Mouse (Mus musculus) layer of hippocampus, postnatal 25 days (tissue): Measurements from ENCODE around the gene Shroom1. TPM values are rescaled to one million over a fixed set of nuclear protein-coding genes. Genes with fewer than 3 reads are reported as not detected.
"Not testable (repeated sequence)": the region's sequence is repeated elsewhere in the genome, so short reads cannot be mapped to it uniquely, and the experiment has no call there.

ENCODE experiments used
- DNase-seq, 2 experiments: peaks; one replicate each; pipeline ENCODE4 v3.0.0; 2022; ENCODE audit warnings: mixed read lengths in 2 of 2, low spot score in 1 of 2; ENCODE audit errors: extremely low spot score in 1 of 2
- total RNA-seq, 2 experiments: library from RNA; stranded (reverse); gene quantifications; 2 replicates each; pipeline ENCODE4 v1.2.3; 2021

Gene Shroom1
- total RNA-seq, result 1 to 10 TPM; 3.8 to 4.1 TPM

DNA sequence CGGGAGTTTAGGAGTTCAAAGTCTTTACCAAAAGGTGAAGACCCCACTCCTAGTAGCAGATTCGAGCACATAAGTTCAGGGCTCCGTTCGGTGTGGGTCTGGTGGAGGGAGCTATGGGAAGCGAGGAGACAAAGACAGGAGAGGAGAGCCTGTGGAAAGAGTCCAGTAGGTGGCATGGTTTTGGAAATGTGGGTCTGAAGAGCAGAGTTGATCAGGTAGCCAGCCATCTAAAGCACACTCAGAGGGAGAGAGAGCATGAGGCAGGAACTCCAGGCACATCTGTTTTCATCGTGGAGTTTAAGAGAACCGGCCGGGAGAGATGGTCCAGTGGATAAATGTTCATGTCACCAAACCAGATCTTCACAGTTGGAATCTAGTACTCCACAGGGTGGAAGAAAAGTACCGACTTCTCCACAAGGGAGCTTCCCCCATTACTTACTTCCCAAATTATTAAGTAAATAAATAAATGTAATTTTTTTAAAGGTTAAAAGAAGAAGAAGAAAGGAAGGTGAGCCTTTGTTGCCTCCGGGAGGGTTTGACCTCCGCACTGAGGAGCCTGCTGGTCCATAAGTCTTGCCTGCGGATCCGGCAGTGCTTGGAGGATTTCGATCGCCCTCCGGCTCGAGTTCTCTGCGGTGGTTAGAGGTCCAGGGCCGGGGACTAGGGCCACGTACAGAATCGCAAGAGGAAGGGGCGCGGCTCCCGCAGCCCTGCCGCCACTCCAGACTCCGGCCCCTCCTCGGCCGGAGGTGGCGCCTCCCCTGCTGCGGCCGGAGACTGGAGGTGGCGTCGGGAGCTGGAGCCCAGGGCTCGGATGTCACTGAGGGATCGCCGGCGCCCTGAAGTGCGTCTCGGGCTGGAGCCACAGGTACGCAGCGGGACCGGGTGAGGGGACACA, at the start of gene Shroom1, which contains the start of gene Gm10447:
TSS of gene Shroom1 (plus strand) at position 732 of the 898 bp plus-strand sequence.
TSS of gene Gm10447 (minus strand) at position 637 of the 898 bp plus-strand sequence.
- DNase-seq, result no peak

DNA sequence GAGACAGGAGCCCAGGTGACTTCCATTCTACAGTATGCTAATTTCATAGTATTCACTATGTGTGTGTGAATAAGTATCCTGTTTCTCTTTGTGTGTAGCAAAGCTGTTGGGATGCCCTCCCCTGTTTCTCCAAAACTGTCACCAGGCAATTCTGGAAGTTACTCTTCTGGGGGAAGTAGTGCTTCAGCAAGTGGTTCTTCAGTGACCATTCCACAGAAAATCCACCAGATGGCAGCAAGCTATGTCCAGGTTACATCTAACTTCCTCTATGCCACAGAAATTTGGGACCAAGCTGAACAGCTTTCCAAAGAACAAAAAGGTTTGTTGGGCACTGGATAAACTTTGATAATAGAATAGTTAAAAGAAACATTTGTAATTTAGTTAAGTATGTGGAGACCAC, 45.3 kb upstream of the Shroom1 start:
- DNase-seq, result no peak

DNA sequence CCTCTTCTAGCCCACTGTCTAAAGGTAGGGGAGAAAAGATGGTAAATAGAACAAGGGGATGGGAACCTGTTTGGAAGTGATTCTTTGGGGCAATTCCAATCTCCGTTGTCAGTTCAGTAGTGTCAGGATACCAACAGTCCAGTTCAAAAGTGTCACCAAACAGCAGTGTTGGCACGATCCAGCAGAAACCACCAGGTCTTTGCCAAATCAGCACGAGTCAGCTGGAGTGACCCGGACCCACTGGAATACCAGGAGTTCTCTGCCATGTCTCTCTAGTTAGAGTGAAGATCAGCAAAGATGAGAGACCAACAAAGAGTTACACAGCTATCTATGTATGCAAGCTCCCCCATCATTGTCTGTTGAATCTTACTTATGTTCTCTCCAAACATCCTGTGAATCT, 43.1 kb upstream of the Shroom1 start:
- DNase-seq, result no peak

DNA sequence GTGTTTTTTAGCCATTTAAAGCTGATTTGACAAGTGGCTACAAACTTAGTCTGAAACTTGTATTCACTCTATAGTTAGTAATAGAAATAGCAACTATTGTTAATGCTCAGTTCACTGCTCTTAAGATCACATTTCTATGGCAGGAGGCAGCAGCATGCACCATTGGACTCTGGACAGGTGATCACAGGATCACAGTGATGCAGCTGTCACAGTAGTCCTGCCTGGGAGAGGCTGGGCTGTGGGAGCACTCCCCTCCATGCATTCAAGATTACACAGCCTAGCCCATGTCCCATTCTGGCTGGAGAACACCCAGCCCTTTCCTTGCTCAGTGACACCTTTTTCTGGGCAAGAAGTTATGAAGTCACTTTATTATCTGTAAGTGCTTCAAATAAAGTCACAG, 39.0 kb upstream of the Shroom1 start:
- no peak for DNase-seq

DNA sequence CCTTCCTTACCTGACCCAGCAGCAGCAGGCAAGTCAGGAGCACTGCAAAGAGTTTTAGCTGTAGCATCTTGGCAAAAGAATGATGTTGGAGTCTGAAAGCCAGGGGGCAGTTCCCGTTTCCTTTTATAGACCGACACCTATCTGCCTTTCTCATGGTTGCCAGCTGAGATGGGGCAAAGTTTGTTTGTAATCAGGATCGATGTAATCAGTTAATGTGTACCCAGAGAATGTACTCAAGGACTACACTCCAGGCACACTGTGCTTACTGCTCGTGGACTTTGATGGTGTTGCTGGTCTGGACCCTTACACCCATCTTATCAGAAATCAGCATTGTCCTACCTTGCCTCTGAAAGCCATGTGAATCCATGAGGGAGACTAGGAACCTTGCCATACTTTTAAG, 34.0 kb upstream of the Shroom1 start, which contains the start of gene Leap2:
TSS of gene Leap2 (minus strand) at position 135 of the 400 bp plus-strand sequence.
- DNase-seq, result no peak

DNA sequence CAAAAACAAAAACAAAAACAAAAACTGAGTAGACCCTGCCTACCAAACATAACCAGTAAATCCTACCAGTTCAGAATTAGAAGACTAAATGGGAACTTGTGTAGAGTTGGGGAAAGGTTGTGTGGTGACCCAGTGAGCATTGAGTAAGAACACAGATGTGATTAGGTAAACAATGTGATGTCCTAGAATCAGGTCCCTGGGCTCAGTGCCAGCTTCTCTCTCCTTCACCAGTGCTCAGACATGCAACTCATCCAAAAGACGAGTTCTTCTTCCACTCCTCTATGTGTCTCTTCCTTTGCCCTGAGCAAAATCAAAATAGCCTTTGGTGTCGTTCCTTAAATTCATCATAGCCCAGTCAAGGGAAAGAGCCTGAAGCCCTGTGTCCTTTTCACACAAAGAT, 32.2 kb upstream of the Shroom1 start:
- DNase-seq, result no peak

DNA sequence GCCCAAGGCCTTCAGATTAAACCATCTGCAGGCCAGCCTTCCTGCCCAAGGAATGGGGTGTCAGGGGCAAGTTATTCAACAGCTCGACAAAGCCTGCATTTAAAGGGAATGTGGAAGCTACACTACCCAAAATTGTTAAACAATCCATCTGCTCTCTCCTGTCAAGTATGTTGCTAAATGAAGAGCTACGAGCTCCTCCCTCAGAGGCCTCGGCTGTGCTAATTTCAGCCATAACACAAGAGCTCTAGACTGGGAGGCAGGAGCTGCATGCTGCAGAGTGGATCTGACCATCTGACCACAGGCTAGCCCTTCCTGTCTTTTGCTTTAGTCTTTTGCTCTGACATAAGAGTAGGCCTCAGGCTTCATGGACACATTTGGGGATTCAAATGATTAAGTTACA, 31.8 kb upstream of the Shroom1 start:
- DNase-seq, result no peak

DNA sequence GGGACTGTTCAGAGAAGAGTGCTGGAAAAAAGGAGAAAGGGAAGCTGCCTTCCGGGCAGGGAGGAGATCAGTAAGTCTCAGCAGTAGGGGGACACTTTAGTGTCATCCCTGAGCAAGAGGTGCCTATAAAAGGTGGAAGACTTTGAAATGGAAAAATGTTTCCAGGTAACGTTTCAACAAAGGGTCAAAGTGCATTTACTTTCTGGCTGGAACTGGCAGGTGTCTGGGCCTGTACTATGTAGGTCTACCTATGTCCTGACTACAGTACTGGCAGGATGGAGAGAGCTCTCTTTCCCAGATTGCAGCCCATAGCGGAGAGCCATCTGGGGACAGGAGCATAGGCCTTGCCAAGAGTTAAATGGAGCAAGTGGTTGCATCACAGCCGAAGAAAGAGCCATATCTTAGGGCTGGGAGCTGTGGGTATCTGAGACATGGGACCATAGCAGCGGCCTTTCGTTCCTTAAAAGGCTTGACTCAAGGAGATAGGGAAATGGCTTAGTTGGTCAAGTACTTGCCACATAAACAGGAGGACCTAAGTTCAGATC, 31.2 kb upstream of the Shroom1 start:
- DNase-seq, result no peak

DNA sequence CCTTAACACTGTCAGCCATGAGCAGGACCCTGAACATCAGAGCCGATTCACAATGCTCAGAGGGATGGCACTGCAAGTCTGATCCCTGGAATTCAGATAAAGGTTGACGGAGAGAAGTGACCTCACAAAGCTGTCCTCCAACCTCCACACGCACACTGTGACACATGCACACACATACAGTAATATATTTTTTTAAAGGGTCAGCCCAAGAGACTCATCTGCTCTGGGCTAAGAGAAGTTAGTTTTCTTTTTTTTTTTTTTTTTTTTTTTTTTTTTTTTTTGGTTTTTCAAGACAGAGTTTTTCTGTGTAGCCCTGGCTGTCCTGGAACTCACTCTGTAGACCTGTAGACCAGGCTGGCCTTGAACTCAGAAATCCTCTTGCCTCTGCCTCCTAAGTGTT, 30.1 kb upstream of the Shroom1 start:
- not testable (repeated sequence) for DNase-seq

DNA sequence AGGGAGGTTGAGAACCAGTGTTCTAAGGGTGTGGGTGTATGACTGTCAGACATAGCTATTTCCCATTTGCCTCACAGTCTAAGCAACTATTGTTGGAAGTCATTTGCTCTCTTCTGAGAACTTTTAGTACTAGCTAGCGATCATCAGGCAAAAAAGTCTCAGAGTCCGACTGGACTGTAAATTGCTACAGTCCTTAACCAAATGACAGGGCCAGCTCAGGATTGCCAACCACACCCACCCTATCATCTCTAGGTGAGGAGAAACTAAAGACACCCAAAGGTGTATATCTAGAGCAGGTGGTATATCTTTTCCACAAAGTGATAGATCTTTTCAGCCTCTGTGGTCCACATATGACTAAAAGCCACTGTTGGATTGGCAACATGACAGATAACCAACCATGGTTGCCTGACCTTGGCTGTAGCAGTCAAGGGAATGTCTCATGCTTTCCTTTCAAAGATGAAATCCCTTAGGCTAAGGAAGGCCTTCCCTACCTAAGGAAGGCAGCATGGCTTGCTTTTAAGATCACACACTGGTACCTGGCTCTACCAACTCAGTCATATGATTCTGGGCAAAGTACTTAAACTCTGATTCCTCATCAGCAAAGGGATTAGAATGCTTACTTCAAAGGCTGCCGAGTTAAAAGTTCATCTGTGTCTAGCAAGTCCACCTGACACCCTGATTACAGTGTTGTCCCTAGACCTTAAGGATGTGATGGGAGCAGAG, 28.9 kb upstream of the Shroom1 start:
- DNase-seq, result no peak

DNA sequence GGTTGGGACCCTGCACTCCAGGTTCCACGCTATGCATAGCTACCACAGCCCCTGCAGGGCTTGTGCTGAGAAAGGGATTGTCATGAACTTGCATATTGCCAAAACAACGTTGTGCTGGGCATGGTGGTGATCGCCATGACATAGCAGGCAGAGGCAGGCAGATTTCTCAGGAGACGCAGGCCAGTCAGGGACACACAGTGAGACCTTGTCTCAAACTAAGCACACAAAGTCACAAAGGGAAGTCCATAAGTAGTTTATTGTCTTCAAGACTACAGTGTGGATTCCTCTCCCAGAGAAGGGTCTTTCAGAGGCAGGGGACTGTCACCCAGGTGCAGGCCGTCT, 28.3 kb upstream of the Shroom1 start:
- no peak for DNase-seq

DNA sequence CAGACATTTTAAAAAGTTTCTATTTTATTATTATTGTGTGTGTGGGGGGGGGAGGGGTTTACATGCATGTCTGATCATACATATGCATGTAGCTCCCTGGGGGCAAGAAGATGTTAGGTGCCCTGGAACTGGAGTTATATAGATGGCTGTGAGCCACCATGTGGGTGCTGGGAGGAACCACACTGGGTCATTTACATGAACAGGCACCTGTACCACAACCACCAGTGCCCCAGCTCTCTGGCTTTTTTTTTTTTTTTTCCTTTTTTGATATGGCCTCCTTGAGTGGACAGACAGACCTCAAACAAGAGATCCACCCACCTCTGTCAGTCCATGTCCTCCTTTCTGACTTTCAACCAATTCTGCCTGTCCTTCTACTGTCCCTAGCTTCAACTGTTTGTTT, 27.8 kb upstream of the Shroom1 start:
- DNase-seq, result no peak

DNA sequence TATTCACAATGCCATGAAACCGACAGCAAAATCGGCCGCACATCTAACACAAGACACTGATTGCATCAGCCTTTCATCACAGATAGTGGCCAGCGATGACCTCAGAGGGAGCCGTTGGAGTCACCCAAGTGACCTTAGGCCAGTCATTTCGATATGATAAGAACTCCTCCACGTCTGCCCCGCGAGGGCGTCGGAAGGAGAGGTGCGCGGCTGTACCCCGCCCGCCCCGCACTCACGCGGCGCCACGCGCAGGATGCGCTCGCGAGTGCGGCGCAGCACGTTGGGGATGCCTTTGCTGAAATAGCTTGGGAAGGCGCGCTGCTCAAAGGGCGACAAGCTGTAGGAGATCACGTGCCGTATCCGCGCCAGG, 26.7 kb upstream of the Shroom1 start:
- no peak for DNase-seq

DNA sequence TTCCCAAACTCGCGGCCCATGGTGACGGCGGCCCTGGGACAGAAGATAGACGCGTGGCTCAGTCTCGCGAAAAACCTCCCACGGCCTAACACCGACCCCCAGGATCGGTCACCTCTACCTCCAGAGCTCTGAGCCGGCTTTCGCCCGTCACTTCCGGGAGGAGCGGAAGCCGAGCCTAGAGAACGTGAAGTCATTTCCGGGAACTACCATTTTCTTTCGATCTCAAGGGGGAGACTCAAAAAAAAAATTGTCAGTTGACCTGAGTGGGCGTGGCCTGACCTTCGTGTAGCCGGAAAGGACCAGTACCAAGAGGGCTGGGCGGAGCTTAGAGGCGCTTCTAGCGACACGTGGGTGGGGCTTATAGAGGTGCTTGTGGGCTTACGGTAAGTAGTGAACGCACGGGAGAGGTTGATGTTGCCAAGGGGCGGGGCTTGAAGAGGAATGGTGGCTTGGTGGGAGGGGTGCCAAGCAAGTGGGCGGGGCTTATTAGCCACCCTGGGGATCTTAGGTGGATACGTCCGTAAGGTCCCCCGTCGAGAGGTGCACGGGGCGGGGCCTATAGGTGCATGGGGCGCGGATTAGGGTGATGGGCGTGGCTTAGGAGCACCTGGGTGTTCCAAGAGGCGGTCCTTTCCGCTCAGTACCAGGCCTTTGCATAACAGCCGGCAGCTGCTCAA, 26.2 kb upstream of the Shroom1 start, which contains the start of the genes Uqcrq and Gdf9:
TSS of gene Uqcrq (minus strand) at position 162 of the 677 bp plus-strand sequence.
TSS of gene Gdf9 (plus strand) at position 354 of the 677 bp plus-strand sequence.
- DNase-seq, result peak; percentile 97

DNA sequence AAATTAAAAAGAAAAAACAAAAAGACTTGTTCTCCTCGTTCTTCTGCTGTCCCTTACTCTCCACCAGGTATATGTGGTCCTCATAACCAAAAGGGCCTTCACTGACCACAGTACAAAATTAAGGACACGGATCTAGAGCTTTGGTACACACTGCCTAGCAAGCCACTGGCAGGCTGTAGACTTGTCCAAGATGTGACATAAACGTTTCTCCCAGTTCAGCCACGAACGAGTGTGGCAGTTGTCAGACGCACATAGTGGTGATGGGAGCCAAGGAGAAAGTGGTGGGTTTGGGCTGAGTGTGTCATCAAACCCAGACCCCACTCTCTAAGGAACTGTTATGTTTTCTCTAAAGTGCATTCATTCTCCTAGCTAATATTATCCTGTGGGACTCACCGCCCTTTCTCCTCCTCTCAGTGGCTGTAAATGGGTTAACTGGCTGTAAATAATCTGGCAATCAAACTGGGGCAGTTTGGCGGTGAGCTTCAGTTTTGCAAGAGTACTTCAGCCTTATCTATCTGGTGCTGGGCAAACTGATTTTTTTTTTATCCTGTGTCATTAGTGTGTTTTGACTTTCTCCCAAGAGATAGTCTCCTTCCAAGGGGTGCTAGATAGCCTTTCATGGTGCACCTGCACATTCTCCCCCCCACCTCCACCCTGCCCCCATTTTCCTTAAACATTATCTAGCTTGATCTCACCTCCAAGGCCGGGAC, 25.5 kb upstream of the Shroom1 start:
- no peak for DNase-seq

DNA sequence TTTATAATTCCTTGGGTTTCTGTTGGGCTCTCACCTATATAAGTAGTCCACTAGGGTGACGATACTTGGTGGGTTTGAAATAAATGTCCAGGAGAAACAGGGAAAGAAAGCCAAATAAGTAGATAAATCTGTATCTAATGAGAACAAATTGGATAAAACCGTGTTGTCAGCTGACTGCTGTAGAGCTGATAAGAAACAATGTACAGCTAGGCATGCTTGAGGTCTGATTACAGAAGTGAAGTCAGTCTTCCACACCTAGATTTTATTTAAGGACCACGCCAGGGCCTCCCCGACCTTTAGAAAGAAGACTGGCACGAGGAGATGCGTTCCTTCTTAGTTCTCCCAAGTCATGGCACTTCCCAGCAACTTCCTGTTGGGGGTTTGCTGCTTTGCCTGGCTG, 23.9 kb upstream of the Shroom1 start:
- no peak for DNase-seq

DNA sequence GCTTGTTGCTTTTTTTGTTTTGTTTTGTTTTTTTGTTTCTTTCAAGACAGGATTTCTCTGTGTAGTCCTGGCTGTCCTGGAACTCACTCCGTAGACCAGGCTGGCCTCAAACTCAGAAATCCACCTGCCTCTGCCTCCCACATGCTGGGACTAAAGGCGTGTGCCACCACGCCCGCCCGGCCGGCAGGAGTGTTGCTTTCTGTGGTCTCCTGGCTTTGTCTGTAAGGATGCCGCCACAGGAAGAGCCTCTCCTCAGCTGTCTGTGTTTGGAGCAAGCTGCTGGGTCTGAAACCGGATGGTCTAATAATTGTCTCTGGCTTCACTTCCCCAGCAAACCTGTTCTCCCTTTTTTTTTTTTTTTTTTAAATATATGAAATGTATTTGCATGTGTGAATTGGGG, 21.5 kb upstream of the Shroom1 start:
- no peak for DNase-seq

DNA sequence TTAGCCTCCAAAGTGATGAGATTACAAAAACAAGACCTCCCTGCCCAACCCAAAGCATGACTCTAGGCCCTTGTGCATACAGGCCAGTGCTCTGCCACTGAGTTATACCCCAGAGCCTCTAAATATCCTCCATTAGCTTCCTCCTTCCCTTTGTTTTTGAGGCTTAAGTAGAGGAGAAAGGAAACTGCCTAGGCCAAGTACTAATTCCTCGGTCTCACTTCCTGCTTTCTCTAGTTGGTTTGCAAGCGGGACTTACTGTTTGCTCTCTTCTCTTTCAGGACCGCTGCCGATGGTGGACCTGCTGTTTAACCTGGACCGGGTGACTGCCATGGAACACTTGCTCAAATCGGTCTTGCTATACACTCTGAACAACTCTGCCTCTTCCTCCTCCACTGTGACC, 20.7 kb upstream of the Shroom1 start:
- no peak for DNase-seq

DNA sequence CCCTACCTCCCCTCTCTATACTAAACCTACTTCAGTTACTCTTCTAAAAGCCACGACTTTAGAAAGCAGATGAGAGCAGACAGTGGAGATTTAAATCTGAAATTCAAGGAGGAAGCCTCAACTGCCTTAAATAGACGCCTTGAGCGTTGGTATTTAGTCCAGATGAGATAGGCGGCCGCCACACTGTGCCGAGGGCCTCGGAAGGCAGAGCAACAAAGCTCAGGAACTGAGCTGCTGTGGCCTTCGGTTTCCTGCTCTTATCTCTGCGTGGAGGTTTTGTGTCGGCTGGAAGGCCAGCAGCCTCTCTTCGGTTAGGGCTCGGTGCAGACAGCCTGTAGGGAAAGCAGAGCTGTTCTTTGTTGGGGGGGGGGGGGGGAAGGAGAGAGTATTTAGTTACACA, 15.1 kb upstream of the Shroom1 start:
- no peak for DNase-seq

DNA sequence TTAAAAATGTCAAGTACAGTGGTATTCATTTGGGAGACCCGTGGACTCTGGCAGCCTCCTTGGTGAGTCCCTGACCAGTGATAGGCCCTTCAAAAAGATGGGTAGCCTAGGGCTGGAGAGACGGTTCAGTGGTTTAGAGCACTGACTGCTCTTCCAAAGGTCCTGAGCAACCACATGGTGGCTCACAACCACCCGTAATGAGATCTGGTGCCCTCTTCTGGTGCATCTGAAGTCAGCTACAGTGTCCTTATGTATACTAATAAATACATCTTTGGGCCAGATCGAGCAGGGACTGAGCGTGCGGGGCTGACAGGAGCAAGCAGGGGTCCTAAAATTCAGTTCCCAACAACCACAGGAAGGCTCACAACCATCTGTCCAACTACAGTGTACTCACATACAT, 13.1 kb upstream of the Shroom1 start:
- DNase-seq, result no peak
